Mouse (Mus musculus) kidney, embryonic 14.5 days (tissue): Measurements from ENCODE around the gene Dock4. TPM values are rescaled to one million over a fixed set of nuclear protein-coding genes. Genes with fewer than 3 reads are reported as not detected.
A peak's percentile ranks its signal among the peaks of the same experiment; 100 is the strongest.

Source experiments
- ATAC-seq: fragments of 200-750 bp; cut with Nextera tagmentation; 2 replicates; pipeline ENCODE4 v1.8.0; 2017; ENCODE audit warnings: moderate number of reproducible peaks, mild to moderate bottlenecking, moderate TSS enrichment, moderate library complexity; ENCODE audit not compliant: low FRiP score, low TSS enrichment
- H3K27ac ChIP-seq: fragments of 300-500 bp; sonication (generic); 2 replicates; pipeline ENCODE4 v1.5.1; 2014; ENCODE audit warnings: low read depth, mild to moderate bottlenecking, low read length, moderate library complexity, mixed read lengths
- H3K27me3 ChIP-seq: fragments of 300-500 bp; sonication (generic); 2 replicates; pipeline ENCODE4 v1.6.1; 2014; ENCODE audit warnings: mild to moderate bottlenecking, low read length; ENCODE audit not compliant: control insufficient read depth, insufficient read depth
- H3K36me3 ChIP-seq: fragments of 300-500 bp; sonication (generic); 2 replicates; pipeline ENCODE4 v1.6.1; 2014; ENCODE audit warnings: low read length, mixed read lengths; ENCODE audit not compliant: control insufficient read depth, insufficient read depth
- H3K4me1 ChIP-seq: fragments of 300-500 bp; sonication (generic); 2 replicates; pipeline ENCODE4 v1.6.1; 2014; ENCODE audit warnings: low read length, mixed read lengths; ENCODE audit not compliant: control insufficient read depth, insufficient read depth
- H3K4me2 ChIP-seq: fragments of 300-500 bp; sonication (generic); replicated peaks from 2 replicates; pipeline ENCODE4 v1.6.1; 2014; ENCODE audit warnings: low read depth, mild to moderate bottlenecking, low read length
- H3K4me3 ChIP-seq: fragments of 300-500 bp; sonication (generic); 2 replicates; pipeline ENCODE4 v1.5.1; 2014; ENCODE audit warnings: mild to moderate bottlenecking, low read length
- H3K9ac ChIP-seq: fragments of 300-500 bp; sonication (generic); 2 replicates; pipeline ENCODE4 v1.6.1; 2014; ENCODE audit warnings: low read depth, mild to moderate bottlenecking, low read length, moderate library complexity
- H3K9me3 ChIP-seq: fragments of 300-500 bp; sonication (generic); 2 replicates; pipeline ENCODE4 v1.6.1; 2016; ENCODE audit warnings: low read length; ENCODE audit not compliant: control insufficient read depth
- WGBS: fragments of 180-500 bp; shearing (Covaris S2); extraction: QIAGEN DNeasy Blood & Tissue Kit; methylation state at CpG from one replicate; pipeline ENCODE4 v1.1.7; 2014; 5-methylcytosine and 5-hydroxymethylcytosine counted together
- polyA plus RNA-seq: library from polyadenylated mRNA; unstranded; fragments of >200 nt; fragmentation: Nextera tagmentation; extraction: Ambion mirVana; gene quantifications from 2 replicates; pipeline ENCODE4 v1.2.1, GENCODE M21; 2014

Gene Dock4
- polyA plus RNA-seq, 1 experiment from 2014 or later = 17.9 TPM

GRCm38 (mm10) chr12:40456517-40456916 is 10.8 kb downstream of the Dock4 start:
- Histone ChIP-seq H3K27ac (no peak overlapping the region), H3K27me3 (no peaks in the 10 kb centered on the region), H3K9me3 (no peaks in the 10 kb centered on the region), H3K36me3 (no peaks in the 10 kb centered on the region), H3K9ac (no peak overlapping the region), H3K4me2 (no peak overlapping the region), H3K4me3 (no peak overlapping the region), H3K4me1 (no peaks in the 10 kb centered on the region)
- 88% methylated on average over 2 of the region's 2 CpGs for WGBS
- no peak for ATAC-seq

GRCm38 (mm10) chr12:40458977-40459376 is 13.2 kb downstream of the Dock4 start:
- Histone ChIP-seq H3K4me3 (no peak overlapping the region), H3K27ac (no peak overlapping the region; the same call in 1 of the 2 replicates), H3K4me2 (no peak overlapping the region), H3K4me1 (no peaks in the 10 kb centered on the region), H3K9me3 (no peaks in the 10 kb centered on the region), H3K9ac (no peak overlapping the region), H3K36me3 (no peaks in the 10 kb centered on the region), H3K27me3 (no peaks in the 10 kb centered on the region)
- no peak for ATAC-seq
- WGBS = 66% methylated on average over 3 of the region's 3 CpGs

- WGBS = 68% methylated on average over 6 of the region's 6 CpGs
- no peak for ATAC-seq
- Histone ChIP-seq H3K36me3 (no peaks in the 10 kb centered on the region), H3K9me3 (no peaks in the 10 kb centered on the region), H3K27ac (no peak overlapping the region; the same call in 1 of the 2 replicates), H3K4me1 (no peaks in the 10 kb centered on the region), H3K4me2 (no peak overlapping the region), H3K9ac (no peak overlapping the region), H3K4me3 (no peak overlapping the region), H3K27me3 (no peaks in the 10 kb centered on the region)
These were observed 14.0 kb downstream of the Dock4 start for GRCm38 (mm10) chr12:40459673-40460265.

- Histone ChIP-seq H3K27ac (no peak overlapping the region), H3K4me3 (no peak overlapping the region), H3K4me2 (no peak overlapping the region), H3K4me1 (no peaks in the 10 kb centered on the region), H3K9ac (no peak overlapping the region), H3K9me3 (no peaks in the 10 kb centered on the region), H3K36me3 (no peaks in the 10 kb centered on the region), H3K27me3 (no peaks in the 10 kb centered on the region)
- WGBS = 54% methylated on average over 7 of the region's 7 CpGs
- ATAC-seq = no peak
These were observed 17.0 kb downstream of the Dock4 start for GRCm38 (mm10) chr12:40462693-40463235.

- H3K4me2 ChIP-seq = no peak overlapping the region
- WGBS = 62% methylated on average over 2 of the region's 2 CpGs
These were observed 18.1 kb downstream of the Dock4 start for GRCm38 (mm10) chr12:40463828-40464227.

GRCm38 (mm10) chr12:40464282-40464681 is 18.5 kb downstream of the Dock4 start:
- Histone ChIP-seq H3K4me3 (no peak overlapping the region), H3K4me2 (no peak overlapping the region), H3K36me3 (no peaks in the 10 kb centered on the region), H3K27me3 (no peaks in the 10 kb centered on the region), H3K9me3 (no peaks in the 10 kb centered on the region), H3K9ac (no peak overlapping the region), H3K27ac (no peak overlapping the region; the same call in 1 of the 2 replicates), H3K4me1 (no peaks in the 10 kb centered on the region)
- ATAC-seq = peak; percentile 50; the same call in 1 of the 2 replicates
- WGBS = 33% methylated on average over 6 of the region's 6 CpGs

More at GRCm38 (mm10) chr12:40463828-40464227, 18.1 kb downstream of the Dock4 start:
- no peak overlapping the region for H3K4me3 ChIP-seq
- H3K4me1 ChIP-seq = no peaks in the 10 kb centered on the region
- H3K27me3 ChIP-seq = no peaks in the 10 kb centered on the region
- ATAC-seq = no peak
- no peak overlapping the region; the same call in 1 of the 2 replicates for H3K27ac ChIP-seq
- H3K9me3 ChIP-seq = no peaks in the 10 kb centered on the region
- H3K36me3 ChIP-seq = no peaks in the 10 kb centered on the region
- no peak overlapping the region for H3K9ac ChIP-seq

- ATAC-seq = no peak
- no peak overlapping the region for H3K4me2 ChIP-seq
- H3K36me3 ChIP-seq = no peaks in the 10 kb centered on the region
- no peak overlapping the region for H3K9ac ChIP-seq
- H3K9me3 ChIP-seq = no peaks in the 10 kb centered on the region
- peaks cover 15% of the 10 kb centered on the region for H3K4me1 ChIP-seq
- 81% methylated on average over 4 of the region's 4 CpGs for WGBS
- no peak overlapping the region for H3K27ac ChIP-seq
- no peaks in the 10 kb centered on the region for H3K27me3 ChIP-seq
- H3K4me3 ChIP-seq = no peak overlapping the region
These were observed 22.5 kb downstream of the Dock4 start for GRCm38 (mm10) chr12:40468235-40468634.

- Histone ChIP-seq H3K9me3 (no peaks in the 10 kb centered on the region), H3K27me3 (no peaks in the 10 kb centered on the region), H3K4me3 (no peak overlapping the region), H3K36me3 (no peaks in the 10 kb centered on the region), H3K4me2 (no peak overlapping the region), H3K9ac (no peak overlapping the region), H3K4me1 (peaks cover 15% of the 10 kb centered on the region), H3K27ac (no peak overlapping the region)
- 81% methylated on average over 5 of the region's 5 CpGs for WGBS
- ATAC-seq = no peak
These were observed 23.3 kb downstream of the Dock4 start for GRCm38 (mm10) chr12:40469009-40469408.

- Histone ChIP-seq H3K27me3 (no peaks in the 10 kb centered on the region), H3K27ac (no peak overlapping the region), H3K36me3 (no peaks in the 10 kb centered on the region), H3K4me1 (peaks cover 17% of the 10 kb centered on the region), H3K4me3 (no peak overlapping the region), H3K4me2 (peak overlapping the region; percentile 25), H3K9ac (no peak overlapping the region), H3K9me3 (no peaks in the 10 kb centered on the region)
- no peak for ATAC-seq
- WGBS = 50% methylated on average over 11 of the region's 11 CpGs
These were observed 26.1 kb downstream of the Dock4 start for GRCm38 (mm10) chr12:40471649-40472399.
